ENCODE assay signal across 8 mouse cellular contexts in the genomic region with DNA sequence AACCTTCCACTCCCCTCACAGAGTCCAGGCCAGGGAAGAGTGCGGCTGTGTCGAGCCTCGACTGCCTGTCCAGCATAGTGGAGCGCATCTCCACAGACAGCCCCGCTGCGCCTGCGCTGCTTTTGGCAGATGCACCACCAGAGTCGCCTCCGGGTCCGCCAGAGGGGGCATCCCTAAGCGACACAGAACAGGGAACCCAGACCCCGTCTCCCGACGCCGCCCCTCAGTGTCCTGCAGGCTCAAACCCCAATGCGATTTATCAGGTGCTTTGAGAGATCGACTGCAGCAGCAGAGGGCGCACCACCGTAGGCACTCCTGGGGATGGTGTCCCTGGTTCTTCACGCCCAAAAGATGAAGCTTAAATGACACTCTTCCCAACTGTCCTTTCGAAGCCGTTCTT. TPM values are rescaled to one million over a fixed set of nuclear protein-coding genes. Genes with fewer than 3 reads are reported as not detected.
DNase-seq lines count a peak whose midpoint lies in the region; ATAC-seq and TF ChIP-seq lines count a peak whose summit lies in the region.

No protein-coding gene starts in this region.

- H3K4me1 ChIP-seq in kidney, postnatal 0 days (replicated peaks; ENCODE audit: insufficient read depth, low read length): no peaks in the 10 kb centered on the region
- H3K4me1 ChIP-seq in embryonic facial prominence, embryonic 10.5 days: peaks cover 22% of the 10 kb centered on the region
- no peaks in the 10 kb centered on the region for H3K4me1 ChIP-seq in limb, embryonic 11.5 days (ENCODE audit: control insufficient read depth, insufficient read depth, low read length)
- peaks cover 9% of the 10 kb centered on the region for H3K4me1 ChIP-seq in stomach, embryonic 15.5 days

- 2% methylated on average over 22 of the region's 22 CpGs for WGBS in kidney, postnatal 0 days
- 3% methylated on average over 22 of the region's 22 CpGs for WGBS in embryonic facial prominence, embryonic 10.5 days
- WGBS in limb, embryonic 11.5 days: 3% methylated on average over 22 of the region's 22 CpGs
- WGBS in stomach, embryonic 15.5 days: 2% methylated on average over 22 of the region's 22 CpGs

- H3K9me3 ChIP-seq in kidney, postnatal 0 days (replicated peaks; ENCODE audit: low read length): no peaks in the 10 kb centered on the region
- no peaks in the 10 kb centered on the region for H3K9me3 ChIP-seq in embryonic facial prominence, embryonic 10.5 days
- H3K9me3 ChIP-seq in limb, embryonic 11.5 days (ENCODE audit: control insufficient read depth, low read length): no peaks in the 10 kb centered on the region
- no peaks in the 10 kb centered on the region for H3K9me3 ChIP-seq in stomach, embryonic 15.5 days

- no peaks in the 10 kb centered on the region for H3K36me3 ChIP-seq in kidney, postnatal 0 days (ENCODE audit: insufficient read depth, low read length)
- no peaks in the 10 kb centered on the region for H3K36me3 ChIP-seq in embryonic facial prominence, embryonic 10.5 days (replicated peaks)
- no peaks in the 10 kb centered on the region for H3K36me3 ChIP-seq in limb, embryonic 11.5 days (ENCODE audit: control insufficient read depth, insufficient read depth, low read length)
- no peaks in the 10 kb centered on the region for H3K36me3 ChIP-seq in stomach, embryonic 15.5 days

- peaks cover 47% of the 10 kb centered on the region for H3K27me3 ChIP-seq in kidney, postnatal 0 days (ENCODE audit: insufficient read depth, low read length)
- H3K27me3 ChIP-seq in embryonic facial prominence, embryonic 10.5 days (replicated peaks; ENCODE audit: low read depth, poor library complexity, severe bottlenecking): peaks cover 78% of the 10 kb centered on the region
- peaks cover 45% of the 10 kb centered on the region for H3K27me3 ChIP-seq in limb, embryonic 11.5 days (ENCODE audit: control insufficient read depth, insufficient read depth, low read length)
- H3K27me3 ChIP-seq in stomach, embryonic 15.5 days (replicated peaks): peaks cover 55% of the 10 kb centered on the region

- DNase-seq in kidney, postnatal 0 days (ENCODE audit: low spot score): peak; percentile 18
- DNase-seq in kidney, postnatal 25 days: no peak
- DNase-seq in T-cell, adult 2 months (ENCODE audit: low spot score): peak; percentile 25
- DNase-seq in embryonic facial prominence, embryonic 10.5 days (ENCODE audit: low spot score): peak; percentile 32
- DNase-seq in limb, embryonic 11.5 days (ENCODE audit: low spot score): peak; percentile 44
- DNase-seq in urinary bladder, postnatal 25 days (ENCODE audit: low spot score): no peak
- no peak for DNase-seq in urinary bladder, postnatal 4 days (ENCODE audit: low spot score in 2 of 2)

- ATAC-seq in kidney, postnatal 0 days (replicated peaks; ENCODE audit: low FRiP score, low read depth): no peak
- no peak for ATAC-seq in limb, embryonic 11.5 days (ENCODE audit: insufficient number of reproducible peaks, low FRiP score, low TSS enrichment, low read depth)
- no peak for ATAC-seq in stomach, embryonic 15.5 days (ENCODE audit: insufficient read depth, low FRiP score, low read depth)

- H3K27ac ChIP-seq in kidney, postnatal 0 days: no peak overlapping the region
- no peak overlapping the region for H3K27ac ChIP-seq in embryonic facial prominence, embryonic 10.5 days (replicated peaks)
- H3K27ac ChIP-seq in limb, embryonic 11.5 days (replicated peaks; ENCODE audit: low read depth, low read length): no peak overlapping the region
- H3K27ac ChIP-seq in stomach, embryonic 15.5 days: no peak overlapping the region

- no peak overlapping the region for H3K4me3 ChIP-seq in kidney, postnatal 0 days (replicated peaks; ENCODE audit: low read depth, low read length)
- H3K4me3 ChIP-seq in embryonic facial prominence, embryonic 10.5 days: peak overlapping the region; percentile 46
- no peak overlapping the region; the same call in 1 of the 2 replicates for H3K4me3 ChIP-seq in limb, embryonic 11.5 days (ENCODE audit: low read depth, low read length)
- 0 out of 2 replicates have a peak overlapping the region, but pooled peaks have one; percentile 3 for H3K4me3 ChIP-seq in stomach, embryonic 15.5 days (replicated peaks)

- TF ChIP-seq CTCF in kidney, postnatal 0 days (IDR thresholded peaks at IDR 0.05; ENCODE audit: low read depth): peak; percentile 43; the same call in 1 of the 2 replicates

- H3K9ac ChIP-seq in kidney, postnatal 0 days (ENCODE audit: low read depth, low read length): no peak overlapping the region
- no peak overlapping the region for H3K9ac ChIP-seq in limb, embryonic 11.5 days (ENCODE audit: low read length)
- H3K9ac ChIP-seq in stomach, embryonic 15.5 days: no peak overlapping the region

- H3K4me2 ChIP-seq in kidney, postnatal 0 days (ENCODE audit: low read length): no peak overlapping the region
- H3K4me2 ChIP-seq in limb, embryonic 11.5 days (ENCODE audit: low read depth, severe bottlenecking): no peak overlapping the region
- no peak overlapping the region for H3K4me2 ChIP-seq in stomach, embryonic 15.5 days

RNA-seq across cellular contexts. Expression of a gene that starts 1.8 kb away (rescaled TPM):
- polyA plus RNA-seq in kidney, postnatal 0 days (2015; fragmentation: Nextera tagmentation; extraction: Ambion mirVana): not detected in 2 replicates
- polyA plus RNA-seq in embryonic facial prominence, embryonic 10.5 days (2016; fragmentation: Nextera tagmentation; extraction: Ambion mirVana): 0.62 and 2.0 TPM in 2 replicates
- polyA plus RNA-seq in limb, embryonic 11.5 days (2014; fragmentation: Nextera tagmentation; extraction: Ambion mirVana): 22.0 and 23.0 TPM in 2 replicates
- 0.81 and 1.3 TPM in 2 replicates for polyA plus RNA-seq in stomach, embryonic 15.5 days (2015; fragmentation: Nextera tagmentation; extraction: Ambion mirVana)

RNA-seq across cellular contexts. Expression of a gene that starts 18.2 kb away (rescaled TPM):
- 0.03 and 0.08 TPM in 2 replicates for polyA plus RNA-seq in kidney, postnatal 0 days (2015; fragmentation: Nextera tagmentation; extraction: Ambion mirVana)
- 0.58 and 0.69 TPM in 2 replicates for polyA plus RNA-seq in embryonic facial prominence, embryonic 10.5 days (2016; fragmentation: Nextera tagmentation; extraction: Ambion mirVana)
- 0.05 and 0.13 TPM in 2 replicates for polyA plus RNA-seq in limb, embryonic 11.5 days (2014; fragmentation: Nextera tagmentation; extraction: Ambion mirVana)
- polyA plus RNA-seq in stomach, embryonic 15.5 days (2015; fragmentation: Nextera tagmentation; extraction: Ambion mirVana): 0.34 and 0.87 TPM in 2 replicates

Comparison
In these comparisons a context has a peak if more than half of its experiments do, and no peak if none do; other contexts are left out.
1. DNase-seq: peak in kidney, postnatal 0 days (single experiment), T-cell, adult 2 months (single experiment), embryonic facial prominence, embryonic 10.5 days (single experiment) and limb, embryonic 11.5 days (single experiment); none in kidney, postnatal 25 days (0 of 2), urinary bladder, postnatal 25 days (single experiment) and urinary bladder, postnatal 4 days (0 of 2).
2. H3K4me3 ChIP-seq: peak in embryonic facial prominence, embryonic 10.5 days (single experiment) and stomach, embryonic 15.5 days (single experiment); none in kidney, postnatal 0 days (single experiment) and limb, embryonic 11.5 days (single experiment).